Mouse (Mus musculus) A20 (cell line): ENCODE results near the gene Tiam1.

Experiments
- DNase-seq: peaks from one replicate; pipeline ENCODE4 v3.0.0-alpha.2; 2011; ENCODE audit warnings: low read depth, low spot score

The Tiam1 gene

GRCm38 (mm10) chr16:90143760-90144516 lies at the start of gene Tiam1:
Tiam1 (minus strand) TSS chr16:90143769.
- DNase-seq = no peak

- DNase-seq = no peak
These were observed 47.7 kb upstream of the Tiam1 start for GRCm38 (mm10) chr16:90191289-90191688.

- DNase-seq = peak; percentile 22
These were observed 43.9 kb upstream of the Tiam1 start for GRCm38 (mm10) chr16:90187453-90187852.

- peak; percentile 51 for DNase-seq
These were observed 42.5 kb upstream of the Tiam1 start for GRCm38 (mm10) chr16:90185928-90186588.

- DNase-seq = no peak
These were observed 40.6 kb upstream of the Tiam1 start for GRCm38 (mm10) chr16:90184135-90184534.

- no peak for DNase-seq
These were observed 38.1 kb upstream of the Tiam1 start for GRCm38 (mm10) chr16:90181673-90182072.

GRCm38 (mm10) chr16:90180975-90181374 lies 37.4 kb upstream of the Tiam1 start:
- DNase-seq = no peak

GRCm38 (mm10) chr16:90179892-90180291 lies 36.3 kb upstream of the Tiam1 start:
- no peak for DNase-seq

- no peak for DNase-seq
These were observed 34.8 kb upstream of the Tiam1 start for GRCm38 (mm10) chr16:90178404-90178803.

- DNase-seq = peak; percentile 39
These were observed 33.9 kb upstream of the Tiam1 start for GRCm38 (mm10) chr16:90177425-90177824.

GRCm38 (mm10) chr16:90176472-90176871 lies 32.9 kb upstream of the Tiam1 start:
- no peak for DNase-seq

- no peak for DNase-seq
These were observed 27.8 kb upstream of the Tiam1 start for GRCm38 (mm10) chr16:90171416-90171815.

GRCm38 (mm10) chr16:90170676-90171075 lies 27.1 kb upstream of the Tiam1 start:
- no peak for DNase-seq

- no peak for DNase-seq
These were observed 26.5 kb upstream of the Tiam1 start for GRCm38 (mm10) chr16:90169863-90170630.

- DNase-seq = peak; percentile 52
These were observed 24.1 kb upstream of the Tiam1 start for GRCm38 (mm10) chr16:90167646-90168045.

- no peak for DNase-seq
These were observed 21.9 kb upstream of the Tiam1 start for GRCm38 (mm10) chr16:90165435-90165834.

- DNase-seq = no peak
These were observed 21.4 kb upstream of the Tiam1 start for GRCm38 (mm10) chr16:90164942-90165341.

- DNase-seq = no peak
These were observed 11.5 kb upstream of the Tiam1 start for GRCm38 (mm10) chr16:90155080-90155479.

GRCm38 (mm10) chr16:90150820-90151219 lies 7.3 kb upstream of the Tiam1 start:
- no peak for DNase-seq

- no peak for DNase-seq
These were observed 6.6 kb upstream of the Tiam1 start for GRCm38 (mm10) chr16:90150126-90150525.

- no peak for DNase-seq
These were observed 5.8 kb upstream of the Tiam1 start for GRCm38 (mm10) chr16:90149335-90149734.

GRCm38 (mm10) chr16:90145244-90145643 lies 1.7 kb upstream of the Tiam1 start:
- no peak for DNase-seq
